Mouse (Mus musculus): ENCODE measurements around the gene Dnajb14. TPM values are rescaled to one million over a fixed set of nuclear protein-coding genes. Genes with fewer than 3 reads are reported as not detected.
A peak's percentile ranks its signal among the peaks of the same experiment; 100 is the strongest.
"Not testable (repeated sequence)": the region's sequence is repeated elsewhere in the genome, so short reads cannot be mapped to it uniquely, and the experiment has no call there.

The Dnajb14 gene
- total RNA-seq, 2 experiments from 2014 or later, result 44.5 to 47.6 TPM

DNA sequence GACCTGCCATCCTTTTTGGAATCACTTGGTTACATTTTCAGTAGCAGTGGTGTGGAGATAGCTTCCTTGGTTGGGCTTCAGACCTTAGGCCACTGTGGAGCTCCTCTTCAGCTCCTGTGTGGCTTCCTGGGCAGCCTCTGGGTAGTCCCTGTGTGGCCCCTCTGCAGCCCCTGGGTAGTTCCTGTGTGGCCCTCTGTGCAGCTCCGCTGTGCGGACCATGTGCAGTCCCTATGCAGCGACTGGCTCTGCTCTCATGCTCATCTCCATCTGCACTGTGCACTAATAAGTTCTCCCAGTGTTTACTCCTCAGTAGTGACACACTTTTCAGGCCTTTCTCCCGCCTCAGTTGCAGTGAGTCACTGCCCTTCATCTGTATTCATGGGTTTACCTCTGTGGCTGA lies 24.6 kb downstream of the Dnajb14 start:
- no peak for TF ChIP-seq CTCF (IDR thresholded peaks at IDR 0.05)
- H3K27ac ChIP-seq, result no peak overlapping the region
- H3K4me3 ChIP-seq, result no peak overlapping the region
- no peak for DNase-seq (ENCODE audit: extremely low spot score in 1 of 2, low spot score in 2 of 2)
- intact Hi-C loops (cut with DNase I), result no loop called here

DNA sequence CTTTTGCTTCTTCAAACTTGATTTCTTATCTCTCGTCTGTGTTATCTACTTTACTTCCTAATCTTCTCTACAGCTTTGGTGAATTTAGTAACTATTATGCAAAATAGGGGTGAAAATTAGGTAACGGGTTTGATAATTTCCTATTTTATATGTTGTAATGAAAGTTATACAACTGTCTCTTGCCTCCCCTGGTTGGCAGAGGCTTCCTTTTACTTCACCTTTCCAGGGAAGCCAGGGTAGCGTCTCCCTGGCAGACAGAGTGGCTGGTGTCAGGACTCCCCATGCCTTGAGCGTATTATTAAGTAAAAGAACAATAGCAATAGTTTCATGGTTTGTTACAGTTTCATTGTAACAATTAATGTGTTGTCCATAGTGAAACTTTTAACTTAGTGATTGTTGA lies 26.3 kb downstream of the Dnajb14 start:
- no peak overlapping the region for H3K4me3 ChIP-seq
- intact Hi-C loops (cut with DNase I), result no loop called here
- no peak for DNase-seq (ENCODE audit: extremely low spot score in 1 of 2, low spot score in 2 of 2)
- H3K27ac ChIP-seq, result no peak overlapping the region
- no peak for TF ChIP-seq CTCF (IDR thresholded peaks at IDR 0.05)

DNA sequence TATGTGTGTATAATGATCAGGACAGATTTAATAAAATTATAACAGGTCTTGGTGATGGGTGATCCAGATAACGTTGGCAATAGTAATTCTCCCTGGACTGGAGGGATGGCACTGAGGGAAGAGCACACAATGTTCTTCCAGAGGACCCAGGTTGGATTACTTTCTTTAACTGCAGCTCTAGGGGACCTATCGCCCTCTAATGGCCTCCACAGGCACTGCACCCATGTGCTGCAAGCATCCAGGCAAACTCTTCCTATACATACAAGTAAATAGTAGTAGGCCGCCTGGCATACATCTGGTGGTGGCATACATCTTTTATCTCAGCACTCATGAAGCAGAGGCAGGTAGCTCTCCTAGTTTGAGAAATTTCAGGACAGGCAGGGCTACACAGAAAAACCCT lies 27.7 kb downstream of the Dnajb14 start:
- intact Hi-C loops (cut with DNase I), result no loop called here
- TF ChIP-seq CTCF (IDR thresholded peaks at IDR 0.05), result peak; percentile 29

DNA sequence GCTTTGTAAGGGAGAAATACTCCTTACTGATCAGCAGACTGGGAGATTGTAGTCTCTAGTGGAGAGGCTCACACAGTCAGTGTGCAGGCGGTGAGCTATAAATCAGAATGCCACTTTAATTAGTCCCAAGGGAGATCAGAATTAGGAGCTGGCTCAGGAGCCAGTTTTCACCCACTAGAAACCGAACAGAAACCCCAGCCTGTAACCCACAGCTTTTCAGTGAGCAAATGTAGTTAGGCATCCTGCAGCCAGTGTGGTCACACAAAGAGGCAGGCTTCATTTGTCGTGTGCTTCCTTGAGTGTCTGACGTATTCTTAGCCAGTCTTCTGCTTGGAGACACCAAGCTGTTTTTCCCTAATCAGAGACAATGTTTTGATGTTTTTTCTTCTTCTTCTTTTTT lies 28.9 kb downstream of the Dnajb14 start:
- Histone ChIP-seq H3K27ac (no peak overlapping the region), H3K4me3 (no peak overlapping the region)
- intact Hi-C loops (cut with DNase I), result no loop called here
- no peak for DNase-seq (ENCODE audit: extremely low spot score in 1 of 2, low spot score in 2 of 2)
- TF ChIP-seq CTCF (IDR thresholded peaks at IDR 0.05), result no peak

More for the DNA sequence above, 27.7 kb downstream of the Dnajb14 start:
- no peak overlapping the region for H3K4me3 ChIP-seq
- H3K27ac ChIP-seq, result no peak overlapping the region
- DNase-seq (ENCODE audit: extremely low spot score in 1 of 2, low spot score in 2 of 2), result no peak

DNA sequence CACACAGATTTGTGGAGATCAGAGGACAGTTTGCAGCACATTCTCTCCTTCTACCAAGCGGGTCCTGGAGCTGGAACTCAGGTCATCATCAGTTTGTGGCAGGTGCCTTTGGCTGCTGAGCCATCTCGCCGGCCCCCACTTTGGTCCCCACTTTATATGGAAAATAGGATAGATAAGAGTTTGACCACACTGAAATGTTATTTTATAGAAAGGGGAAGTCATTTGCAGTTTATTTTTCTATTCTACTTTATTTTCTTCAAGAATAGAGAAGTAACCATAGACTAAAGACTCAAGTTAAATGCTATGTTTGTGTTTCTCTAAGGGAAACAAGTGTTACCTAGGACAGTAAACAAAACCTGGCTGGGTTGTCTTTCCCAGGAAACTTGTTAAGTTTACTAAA lies 29.4 kb downstream of the Dnajb14 start:
- Histone ChIP-seq H3K4me3 (no peak overlapping the region), H3K27ac (no peak overlapping the region)
- intact Hi-C loops (cut with DNase I), result no loop called here
- no peak for TF ChIP-seq CTCF (IDR thresholded peaks at IDR 0.05)
- DNase-seq (ENCODE audit: extremely low spot score in 1 of 2, low spot score in 2 of 2), result no peak

DNA sequence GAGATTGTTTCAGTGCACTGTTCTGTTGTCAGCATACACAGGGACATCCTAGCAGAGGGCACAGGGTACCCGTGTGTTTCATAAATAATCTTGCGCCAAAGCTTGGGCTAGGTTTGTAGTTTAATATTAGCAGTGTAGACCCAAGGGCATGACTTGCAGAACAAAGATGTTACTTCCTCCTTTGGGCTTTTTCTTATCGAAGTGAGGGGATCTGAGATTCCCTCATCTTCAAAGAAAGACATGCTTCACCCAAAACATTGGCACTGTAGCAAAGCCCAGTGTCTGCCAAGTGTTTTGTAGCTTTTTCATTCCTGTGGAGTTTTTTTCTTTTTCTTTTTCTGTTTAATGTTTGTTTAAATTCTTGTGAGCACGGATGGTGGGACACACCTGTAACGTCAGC lies 30.2 kb downstream of the Dnajb14 start:
- no peak for TF ChIP-seq CTCF (IDR thresholded peaks at IDR 0.05)
- DNase-seq (ENCODE audit: extremely low spot score in 1 of 2, low spot score in 2 of 2), result no peak
- intact Hi-C loops (cut with DNase I), result no loop called here
- Histone ChIP-seq H3K4me3 (no peak overlapping the region), H3K27ac (no peak overlapping the region)

DNA sequence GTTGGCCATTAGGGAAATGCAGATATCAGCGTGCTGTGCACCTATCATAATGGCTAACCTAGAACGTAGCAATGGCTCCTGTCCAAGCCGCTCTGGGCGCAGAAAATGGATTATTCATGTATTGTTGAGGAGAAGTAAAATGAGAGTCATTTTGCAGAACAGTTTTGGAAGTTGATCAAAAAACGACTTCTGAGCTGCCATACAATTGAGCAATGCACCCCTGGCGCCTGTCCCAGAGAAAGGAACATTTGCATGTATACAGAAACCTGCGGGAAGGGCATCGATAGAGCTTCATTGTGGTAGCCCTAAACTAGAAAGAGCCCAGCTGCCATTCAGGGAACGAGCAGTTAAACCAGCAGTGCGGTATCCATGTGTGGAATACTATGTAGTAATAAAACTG lies 32.7 kb downstream of the Dnajb14 start:
- intact Hi-C loops (cut with DNase I), result no loop called here
- no peak for TF ChIP-seq CTCF (IDR thresholded peaks at IDR 0.05)
- DNase-seq (ENCODE audit: extremely low spot score in 1 of 2, low spot score in 2 of 2), result no peak
- Histone ChIP-seq H3K27ac (no peak overlapping the region), H3K4me3 (no peak overlapping the region)

DNA sequence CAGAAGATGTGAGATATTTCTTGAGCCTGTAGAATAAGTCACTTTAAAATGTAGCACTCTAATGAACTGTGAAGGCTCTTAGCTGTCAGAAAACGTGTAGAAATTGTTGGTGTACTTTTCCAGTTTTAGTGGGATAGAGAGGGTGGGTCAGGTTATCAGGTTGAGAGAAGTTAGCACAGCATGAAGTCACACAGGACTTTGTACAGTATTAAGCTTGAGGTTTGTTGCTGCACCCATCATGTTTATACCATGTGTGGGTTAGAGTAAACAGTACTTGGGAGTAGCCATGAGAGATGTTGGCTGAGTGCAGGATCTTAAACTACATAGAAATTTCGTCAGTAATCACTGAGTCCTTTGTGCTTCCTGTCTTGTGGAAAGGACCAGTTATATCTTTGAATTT lies 45.6 kb downstream of the Dnajb14 start:
- no peak for TF ChIP-seq CTCF (IDR thresholded peaks at IDR 0.05)
- Histone ChIP-seq H3K4me3 (no peak overlapping the region), H3K27ac (no peak overlapping the region)
- intact Hi-C loops (cut with DNase I), result no loop called here
- DNase-seq (ENCODE audit: extremely low spot score in 1 of 2, low spot score in 2 of 2), result no peak

DNA sequence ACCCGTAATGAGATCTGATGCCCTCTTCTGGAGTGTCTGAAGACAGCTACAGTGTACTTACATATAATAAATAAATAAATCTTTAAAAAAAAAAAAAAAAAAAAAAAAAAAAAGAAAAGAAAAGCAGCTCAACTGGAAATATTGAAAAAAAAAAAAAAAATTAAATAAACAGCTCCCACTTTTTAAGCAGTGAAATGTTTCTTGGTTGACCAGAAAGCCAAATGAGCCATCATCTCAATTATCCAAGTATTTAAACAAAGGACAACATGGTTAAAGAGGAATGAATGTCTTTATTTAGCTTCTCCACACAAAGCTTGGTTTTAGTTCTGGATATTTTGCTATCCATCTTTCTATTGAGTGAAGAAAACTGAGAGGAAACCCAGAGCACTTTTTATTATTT lies 47.1 kb downstream of the Dnajb14 start:
- H3K27ac ChIP-seq; H3K4me3 ChIP-seq; DNase-seq (ENCODE audit: extremely low spot score in 1 of 2, low spot score in 2 of 2); intact Hi-C loops (cut with DNase I): not testable (repeated sequence)

DNA sequence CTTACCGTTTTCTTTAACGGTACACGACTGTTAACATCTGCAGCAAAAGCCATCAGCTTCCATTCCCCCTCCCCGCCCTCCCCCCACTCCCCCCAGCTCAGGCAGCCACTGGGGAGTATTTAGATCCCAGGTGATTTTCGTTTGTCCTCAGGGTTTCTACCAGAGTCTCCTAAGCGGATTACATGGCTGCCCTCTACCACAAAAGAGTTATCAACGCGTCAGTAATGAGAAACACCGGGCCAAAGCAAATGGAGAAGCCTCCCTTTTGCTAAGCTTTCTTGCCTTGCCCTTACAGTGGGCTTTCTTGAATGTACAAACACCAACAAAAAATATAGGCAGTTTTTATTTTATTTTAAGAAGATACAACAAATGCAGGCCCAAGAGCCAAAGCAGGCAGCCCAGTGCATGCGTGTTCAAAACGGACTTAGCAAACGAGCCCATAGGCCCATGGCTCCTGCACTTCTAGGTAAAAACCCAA lies 50.3 kb downstream of the Dnajb14 start:
- no peak for TF ChIP-seq CTCF (IDR thresholded peaks at IDR 0.05)
- peak overlapping the region; percentile 92 for H3K4me3 ChIP-seq
- no peak for DNase-seq (ENCODE audit: extremely low spot score in 1 of 2, low spot score in 2 of 2)
- H3K27ac ChIP-seq, result peak overlapping the region; percentile 83
- intact Hi-C loops (cut with DNase I), result loop anchor here (1.0 to 5.0 kb wide), 3 partner anchors 50 to 225 kb away; partner anchors contain the start of genes Dnajb14 and Trmt10a

DNA sequence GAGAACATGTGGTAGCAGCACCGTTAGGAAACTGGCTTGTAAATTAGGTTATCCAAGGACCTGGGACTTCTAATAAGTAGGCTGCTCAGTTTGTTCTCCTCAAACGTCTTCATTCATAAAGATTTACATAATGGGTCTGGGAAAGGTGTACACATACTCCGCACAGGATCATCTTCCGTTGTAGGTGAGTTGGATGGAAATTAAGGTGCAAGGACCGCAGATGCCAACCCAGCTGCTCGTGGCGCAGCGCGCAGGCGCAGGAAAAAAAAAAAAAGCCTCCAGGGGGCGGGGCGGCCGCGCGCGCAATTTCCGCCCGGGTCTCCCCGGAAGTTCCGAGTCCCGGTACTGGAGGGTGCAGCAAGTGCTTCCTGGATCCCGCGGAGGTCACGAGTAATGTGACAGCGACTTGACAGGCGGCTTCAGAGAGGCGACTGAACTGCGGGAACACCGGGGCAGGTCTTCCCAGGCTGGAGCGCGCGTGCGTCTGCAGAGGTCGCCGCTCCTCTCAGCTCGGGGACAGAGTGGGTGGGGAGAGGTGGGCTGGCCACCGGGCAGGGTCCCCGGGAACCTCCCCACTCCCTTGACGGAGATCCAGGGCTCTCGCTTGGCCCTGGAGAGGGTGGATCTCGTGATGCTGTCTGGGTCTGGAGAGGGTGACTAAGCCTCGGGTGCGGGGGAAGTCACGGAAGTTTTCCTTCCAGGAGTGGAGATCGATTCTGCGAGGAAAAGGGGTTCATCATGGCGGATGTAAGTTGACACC lies 50.9 kb downstream of the Dnajb14 start, which contains the start of gene Lamtor3:
Gene Lamtor3 (plus strand): TSS at position 335 of the 760 bp plus-strand sequence.
- intact Hi-C loops (cut with DNase I), result loop anchor here (1.0 to 5.0 kb wide), 3 partner anchors 51 to 224 kb away; partner anchors contain the start of genes Dnajb14 and Trmt10a
- Histone ChIP-seq H3K4me3 (peak within 1 kb of the TSS; percentile 92), H3K27ac (peak within 1 kb of the TSS; percentile 83)
- TF ChIP-seq CTCF (IDR thresholded peaks at IDR 0.05), result no peak; the same call in 1 of the 2 replicates
- peak; percentile 84 to 87 for DNase-seq (ENCODE audit: extremely low spot score in 1 of 2, low spot score in 2 of 2)

DNA sequence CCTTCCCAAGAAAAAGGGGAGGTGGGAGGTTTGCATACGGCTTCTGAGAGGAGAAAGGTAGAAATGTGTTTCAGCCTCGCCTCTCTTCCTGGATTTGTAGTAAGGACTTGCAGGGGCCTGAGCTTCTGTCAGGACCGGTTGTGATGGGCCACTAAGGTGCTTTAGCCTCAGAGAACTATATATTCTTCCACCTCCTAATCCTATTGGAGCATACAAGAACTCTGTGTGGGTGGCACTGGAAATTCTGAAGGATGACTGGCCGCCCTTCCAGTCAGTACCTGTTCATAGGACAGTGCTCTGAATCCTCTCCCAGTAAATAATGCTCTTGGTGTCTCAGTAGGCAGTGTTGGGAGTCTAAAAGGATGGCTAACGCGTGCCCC lies 51.4 kb downstream of the Dnajb14 start:
- intact Hi-C loops (cut with DNase I), result loop anchor here (1.0 to 5.0 kb wide), 3 partner anchors 52 to 224 kb away; partner anchors contain the start of genes Dnajb14 and Trmt10a
- no peak for DNase-seq (ENCODE audit: extremely low spot score in 1 of 2, low spot score in 2 of 2)
- Histone ChIP-seq H3K4me3 (peak overlapping the region; percentile 92), H3K27ac (peak overlapping the region; percentile 83)
- TF ChIP-seq CTCF (IDR thresholded peaks at IDR 0.05), result no peak

Data from left cerebral cortex, adult 2 months (tissue).